ENCODE assay signal across 14 mouse cellular contexts in the genomic region with DNA sequence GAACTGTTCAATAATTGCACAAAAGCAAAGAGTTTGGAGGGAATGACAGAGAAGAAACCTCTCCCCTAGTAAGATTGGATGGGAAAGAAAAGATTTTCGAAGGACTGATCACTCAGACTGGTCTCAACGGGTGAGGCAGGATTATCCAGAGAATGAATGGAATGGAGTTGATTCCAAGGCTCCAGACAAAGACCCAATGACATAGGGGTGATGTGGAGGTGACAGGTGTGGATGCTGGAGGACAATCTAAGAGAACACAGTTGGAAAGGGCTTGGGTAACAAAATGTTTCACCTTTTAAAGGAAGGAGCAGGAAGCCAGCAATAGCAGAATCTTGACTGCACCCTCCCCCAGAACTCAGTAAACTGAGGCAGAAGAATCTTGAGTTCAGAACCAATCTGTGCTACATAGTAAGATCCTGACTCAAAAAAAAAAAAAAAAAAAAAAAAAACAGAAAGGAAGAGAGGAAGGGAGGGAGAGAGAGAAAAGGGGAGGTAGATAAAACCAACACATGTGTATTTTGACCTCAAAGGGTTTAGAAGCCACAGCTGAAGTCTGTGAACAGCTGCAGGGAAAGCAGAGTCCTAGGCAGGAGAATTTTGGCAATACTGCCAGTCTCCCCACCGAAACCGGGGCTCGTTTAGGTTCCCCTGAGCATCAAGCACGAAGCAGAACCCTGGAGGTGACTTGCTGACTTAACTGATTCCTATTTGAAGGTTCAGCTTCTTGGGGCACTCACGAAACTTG. TPM values are rescaled to one million over a fixed set of nuclear protein-coding genes. Genes with fewer than 3 reads are reported as not detected.
"Had no signal": no experiment of that assay in that cellular context is flagged by ENCODE, and none has a peak within 500 bp of the region (broad histone marks: within the 10 kb centered on the region; RNA-seq: fewer than 3 reads in every experiment).

No protein-coding gene starts in this region.

- ATAC-seq: midbrain, embryonic 16.5 days had no signal

- H3K9me3 ChIP-seq: kidney, embryonic 15.5 days; limb, embryonic 12.5 days; midbrain, embryonic 12.5 days had no signal

- H3K4me1 ChIP-seq: kidney, embryonic 15.5 days; limb, embryonic 12.5 days had no signal

- H3K9ac ChIP-seq: kidney, embryonic 15.5 days; limb, embryonic 12.5 days; liver, embryonic 14.5 days; midbrain, embryonic 12.5 days had no signal

- H3K27ac ChIP-seq: kidney, embryonic 15.5 days; limb, embryonic 12.5 days; liver, embryonic 14.5 days; midbrain, embryonic 12.5 days had no signal

- H3K4me2 ChIP-seq: kidney, embryonic 15.5 days; limb, embryonic 12.5 days; midbrain, embryonic 12.5 days had no signal

- H3K36me3 ChIP-seq: kidney, embryonic 15.5 days; limb, embryonic 12.5 days; midbrain, embryonic 12.5 days had no signal

- H3K4me3 ChIP-seq: kidney, embryonic 15.5 days; limb, embryonic 12.5 days; midbrain, embryonic 12.5 days had no signal

- DNase-seq: kidney, adult 18-20 months; kidney, postnatal 14 days; layer of hippocampus, postnatal 36 days; lung, adult 18-20 months; right cerebral cortex, postnatal 14 days had no signal

- H3K27me3 ChIP-seq: kidney, embryonic 15.5 days; limb, embryonic 12.5 days had no signal

RNA-seq across cellular contexts. Expression of a gene that starts 20.3 kb away (rescaled TPM):
- total RNA-seq: layer of hippocampus, postnatal 36 days; left cerebral cortex, adult 8-10 months; left cerebral cortex, postnatal 25 days had no signal
- polyA plus RNA-seq: kidney, embryonic 15.5 days; limb, embryonic 12.5 days; liver, embryonic 14.5 days; midbrain, embryonic 12.5 days; midbrain, embryonic 16.5 days; neural tube, embryonic 14.5 days; stomach, embryonic 16.5 days had no signal
